In the genomic region with DNA sequence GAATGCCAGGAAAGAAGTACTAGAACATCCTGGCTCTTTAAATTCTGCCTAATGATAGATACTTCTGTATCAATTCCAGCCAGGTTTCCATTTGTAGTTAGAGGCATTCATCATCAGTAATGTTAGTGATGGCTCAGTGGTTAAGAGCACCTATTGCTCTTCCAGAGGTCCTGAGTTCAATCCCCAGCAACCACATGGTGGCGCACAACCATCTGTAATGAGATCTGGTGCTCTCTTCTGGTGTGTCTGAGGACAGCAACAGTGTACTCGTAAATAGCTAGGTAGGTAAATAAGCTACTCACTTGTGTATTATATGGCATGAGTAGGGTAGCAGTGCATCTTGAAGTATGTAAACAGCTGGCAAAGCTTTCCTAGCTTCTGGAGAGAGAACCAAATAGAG, we compare ENCODE assay signal across 39 mouse cellular contexts. TPM values are rescaled to one million over a fixed set of nuclear protein-coding genes. Genes with fewer than 3 reads are reported as not detected.
DNase-seq lines count a peak whose midpoint lies in the region; ATAC-seq and TF ChIP-seq lines count a peak whose summit lies in the region.
"Had no signal": no experiment of that assay in that cellular context is flagged by ENCODE, and none has a peak within 500 bp of the region (broad histone marks: within the 10 kb centered on the region; RNA-seq: fewer than 3 reads in every experiment).

No protein-coding gene starts in this region.

- DNase-seq in liver, postnatal 0 days: no peak
- DNase-seq in CH12.LX (ENCODE audit: extremely low read depth): no peak
- DNase-seq in right cerebral cortex, postnatal 4 days: no peak
- DNase-seq: adrenal gland, postnatal 25 days; B cell, adult 2 months; cerebellum, adult 18-20 months; gastrocnemius, postnatal 14 days; heart, postnatal 36 days; kidney, adult 18-20 months; kidney, postnatal 36 days; lung, postnatal 4 days; retina, postnatal 1 day; right cerebral cortex, postnatal 14 days; thymus, adult 18-20 months; thymus, postnatal 4 days had no signal

- no peak overlapping the region for H3K4me3 ChIP-seq in intestine, postnatal 0 days (ENCODE audit: low read depth, low read length)
- H3K4me3 ChIP-seq in intestine, embryonic 15.5 days (replicated peaks): no peak overlapping the region
- H3K4me3 ChIP-seq in liver, postnatal 0 days (ENCODE audit: low read depth, low read length): no peak overlapping the region
- no peak overlapping the region for H3K4me3 ChIP-seq in liver, embryonic 12.5 days
- no peak overlapping the region for H3K4me3 ChIP-seq in CH12.LX (replicated peaks in 1 of 3; ENCODE audit: low read depth in 2 of 3, low read length in 2 of 3, poor library complexity in 1 of 3)
- H3K4me3 ChIP-seq in E14TG2a.4 (replicated peaks; ENCODE audit: low read length): no peak overlapping the region
- H3K4me3 ChIP-seq: embryonic facial prominence, embryonic 13.5 days; forebrain, embryonic 10.5 days; heart, embryonic 10.5 days; hindbrain, embryonic 12.5 days; limb, embryonic 12.5 days; lung, embryonic 15.5 days; megakaryocyte, embryonic 14.5 days; midbrain, embryonic 12.5 days had no signal

- no peaks in the 10 kb centered on the region for H3K27me3 ChIP-seq in intestine, postnatal 0 days (replicated peaks; ENCODE audit: control insufficient read depth, insufficient read depth, low read length)
- H3K27me3 ChIP-seq in intestine, embryonic 15.5 days (replicated peaks): no peaks in the 10 kb centered on the region
- no peaks in the 10 kb centered on the region for H3K27me3 ChIP-seq in liver, postnatal 0 days (ENCODE audit: insufficient read depth, low read length)
- no peaks in the 10 kb centered on the region for H3K27me3 ChIP-seq in liver, embryonic 12.5 days (replicated peaks)
- H3K27me3 ChIP-seq in CH12.LX (replicated peaks) (no peaks in the 10 kb centered on the region), E14TG2a.4 (ENCODE audit: insufficient read depth, low read length) (no peaks in the 10 kb centered on the region)
- H3K27me3 ChIP-seq: embryonic facial prominence, embryonic 13.5 days; hindbrain, embryonic 12.5 days; limb, embryonic 12.5 days; lung, embryonic 15.5 days; megakaryocyte, embryonic 14.5 days; midbrain, embryonic 12.5 days had no signal

- no peaks in the 10 kb centered on the region for H3K79me2 ChIP-seq in CH12.LX (replicated peaks; ENCODE audit: control insufficient read depth, extremely low read depth, insufficient read depth, poor library complexity, severe bottlenecking)

- H3K4me1 ChIP-seq in intestine, postnatal 0 days (replicated peaks; ENCODE audit: control insufficient read depth, insufficient read depth, low read length): no peaks in the 10 kb centered on the region
- no peaks in the 10 kb centered on the region for H3K4me1 ChIP-seq in intestine, embryonic 15.5 days (replicated peaks)
- no peaks in the 10 kb centered on the region for H3K4me1 ChIP-seq in liver, postnatal 0 days (ENCODE audit: insufficient read depth)
- no peaks in the 10 kb centered on the region for H3K4me1 ChIP-seq in liver, embryonic 12.5 days
- no peaks in the 10 kb centered on the region for H3K4me1 ChIP-seq in CH12.LX (ENCODE audit: control insufficient read depth in 1 of 2, insufficient read depth in 2 of 2)
- peaks cover 42% of the 10 kb centered on the region for H3K4me1 ChIP-seq in E14TG2a.4 (replicated peaks; ENCODE audit: low read depth, low read length)
- H3K4me1 ChIP-seq: embryonic facial prominence, embryonic 13.5 days; forebrain, embryonic 10.5 days; heart, embryonic 10.5 days; hindbrain, embryonic 12.5 days; limb, embryonic 12.5 days; lung, embryonic 15.5 days; megakaryocyte, embryonic 14.5 days; midbrain, embryonic 12.5 days had no signal

- ATAC-seq in intestine, postnatal 0 days: no peak
- no peak for ATAC-seq in intestine, embryonic 15.5 days
- ATAC-seq in liver, postnatal 0 days: no peak
- ATAC-seq in liver, embryonic 12.5 days: no peak
- ATAC-seq: forebrain, embryonic 16.5 days had no signal

- no peak overlapping the region for H3K9ac ChIP-seq in intestine, postnatal 0 days (ENCODE audit: low read depth, low read length)
- no peak overlapping the region for H3K9ac ChIP-seq in intestine, embryonic 15.5 days
- no peak overlapping the region for H3K9ac ChIP-seq in liver, postnatal 0 days (replicated peaks)
- H3K9ac ChIP-seq in liver, embryonic 12.5 days: no peak overlapping the region
- H3K9ac ChIP-seq in CH12.LX (ENCODE audit: insufficient read depth, low read depth): no peak overlapping the region
- H3K9ac ChIP-seq: embryonic facial prominence, embryonic 13.5 days; hindbrain, embryonic 12.5 days; limb, embryonic 12.5 days; lung, embryonic 15.5 days; midbrain, embryonic 12.5 days had no signal

- 66% methylated on average over 2 of the region's 2 CpGs for WGBS in intestine, postnatal 0 days
- WGBS in intestine, embryonic 15.5 days: 66% methylated on average over 2 of the region's 2 CpGs
- WGBS in liver, postnatal 0 days (ENCODE audit: insufficient replicate concordance): 68% methylated on average over 2 of the region's 2 CpGs
- WGBS in liver, embryonic 12.5 days (ENCODE audit: insufficient replicate concordance): 67% methylated on average over 2 of the region's 2 CpGs

- no peaks in the 10 kb centered on the region for H3K9me3 ChIP-seq in intestine, postnatal 0 days (ENCODE audit: control insufficient read depth)
- H3K9me3 ChIP-seq in intestine, embryonic 15.5 days: no peaks in the 10 kb centered on the region
- no peaks in the 10 kb centered on the region for H3K9me3 ChIP-seq in liver, postnatal 0 days (ENCODE audit: low read length)
- H3K9me3 ChIP-seq in liver, embryonic 12.5 days (replicated peaks): no peaks in the 10 kb centered on the region
- no peaks in the 10 kb centered on the region for H3K9me3 ChIP-seq in CH12.LX (replicated peaks; ENCODE audit: low read length)
- H3K9me3 ChIP-seq in E14TG2a.4 (ENCODE audit: low read length): no peaks in the 10 kb centered on the region
- H3K9me3 ChIP-seq: embryonic facial prominence, embryonic 13.5 days; forebrain, embryonic 10.5 days; G1E; heart, embryonic 10.5 days; hindbrain, embryonic 12.5 days; limb, embryonic 12.5 days; lung, embryonic 15.5 days; megakaryocyte, embryonic 14.5 days; midbrain, embryonic 12.5 days had no signal

- H3K27ac ChIP-seq in intestine, postnatal 0 days (ENCODE audit: low read depth, low read length): no peak overlapping the region
- no peak overlapping the region for H3K27ac ChIP-seq in intestine, embryonic 15.5 days
- no peak overlapping the region for H3K27ac ChIP-seq in liver, postnatal 0 days (ENCODE audit: low read depth)
- H3K27ac ChIP-seq in liver, embryonic 12.5 days: no peak overlapping the region
- no peak overlapping the region for H3K27ac ChIP-seq in CH12.LX (ENCODE audit: insufficient read depth, low read depth)
- H3K27ac ChIP-seq: embryonic facial prominence, embryonic 13.5 days; forebrain, embryonic 10.5 days; heart, embryonic 10.5 days; hindbrain, embryonic 12.5 days; limb, embryonic 12.5 days; lung, embryonic 15.5 days; midbrain, embryonic 12.5 days had no signal

- in situ Hi-C loops in CH12.LX (cut with MboI; ENCODE audit: low pct_ligation_motif_present, low pct_unique_long_range_greater_than_20kb, low sequenced_read_pairs): no loop called here

- TF ChIP-seq CTCF in intestine, postnatal 0 days (IDR thresholded peaks at IDR 0.05; ENCODE audit: low read depth): peak; percentile 30; the same call in 1 of the 2 replicates
- peak; percentile 39 for TF ChIP-seq CTCF in liver, postnatal 0 days (IDR thresholded peaks at IDR 0.05; ENCODE audit: low read depth)
- TF ChIP-seq CTCF in CH12.LX (conservative IDR thresholded peaks at IDR 0.05 in 1 of 2, IDR thresholded peaks at IDR 0.05 in 1 of 2; ENCODE audit: low read depth in 2 of 2, low read length in 2 of 2) (peak in 1 of 2 experiments; percentile 71; a peak in 2 of 4 replicates), E14TG2a.4 (conservative IDR thresholded peaks at IDR 0.05; ENCODE audit: low read length) (0 out of 2 replicates have a peak, but pooled peaks have one; percentile 8)

- H3K36me3 ChIP-seq in intestine, postnatal 0 days (ENCODE audit: control insufficient read depth, insufficient read depth): no peaks in the 10 kb centered on the region
- no peaks in the 10 kb centered on the region for H3K36me3 ChIP-seq in intestine, embryonic 15.5 days
- H3K36me3 ChIP-seq in liver, postnatal 0 days (replicated peaks; ENCODE audit: insufficient read depth, low read length): no peaks in the 10 kb centered on the region
- peaks cover 42% of the 10 kb centered on the region for H3K36me3 ChIP-seq in liver, embryonic 12.5 days
- H3K36me3 ChIP-seq in CH12.LX (replicated peaks in 1 of 2; ENCODE audit: control insufficient read depth in 1 of 2, insufficient read depth in 1 of 2, low read length in 1 of 2) (no peaks in the 10 kb centered on the region), E14TG2a.4 (ENCODE audit: insufficient read depth, low read length) (peaks cover 76% of the 10 kb centered on the region)
- H3K36me3 ChIP-seq: embryonic facial prominence, embryonic 13.5 days; limb, embryonic 12.5 days; lung, embryonic 15.5 days; midbrain, embryonic 12.5 days had no signal

- no peak for TF ChIP-seq EP300 in liver, postnatal 0 days (IDR thresholded peaks at IDR 0.05; ENCODE audit: low read depth)
- no peak for TF ChIP-seq EP300 in CH12.LX (IDR thresholded peaks at IDR 0.05; ENCODE audit: low read length)

- no peak overlapping the region for H3K4me2 ChIP-seq in intestine, postnatal 0 days (replicated peaks; ENCODE audit: low read depth)
- no peak overlapping the region for H3K4me2 ChIP-seq in intestine, embryonic 15.5 days (replicated peaks)
- H3K4me2 ChIP-seq in liver, postnatal 0 days (ENCODE audit: low read depth, low read length): no peak overlapping the region
- H3K4me2 ChIP-seq in liver, embryonic 12.5 days: no peak overlapping the region
- no peak overlapping the region for H3K4me2 ChIP-seq in CH12.LX (ENCODE audit: insufficient read depth, low read depth, poor library complexity, severe bottlenecking)
- H3K4me2 ChIP-seq: embryonic facial prominence, embryonic 13.5 days; hindbrain, embryonic 12.5 days; limb, embryonic 12.5 days; lung, embryonic 15.5 days; midbrain, embryonic 12.5 days had no signal

- dilution Hi-C loops in CH12.LX (cut with MboI; ENCODE audit: extremely low pct_ligation_motif_present, extremely low pct_unique_long_range_greater_than_20kb, low sequenced_read_pairs): no loop called here

- no peak for TF ChIP-seq POLR2A in CH12.LX (IDR thresholded peaks at IDR 0.05; ENCODE audit: low read depth, low read length)

- TF ChIP-seq RAD21 in CH12.LX (IDR thresholded peaks at IDR 0.05; ENCODE audit: low read depth, low read length): peak; percentile 6

RNA-seq across cellular contexts. Expression of gene Gm26992, which starts 47.2 kb away (rescaled TPM):
- polyA plus RNA-seq in intestine, postnatal 0 days (2015; fragmentation: Nextera tagmentation; extraction: Ambion mirVana): not detected in 2 replicates
- not detected in 2 replicates for polyA plus RNA-seq in intestine, embryonic 15.5 days (2015; fragmentation: Nextera tagmentation; extraction: Ambion mirVana)
- polyA plus RNA-seq in liver, postnatal 0 days (2015; fragmentation: Nextera tagmentation; extraction: Ambion mirVana): not detected in 2 replicates
- not detected in 2 replicates for polyA plus RNA-seq in liver, embryonic 12.5 days (2016; fragmentation: Nextera tagmentation; extraction: Ambion mirVana)
- total RNA-seq in CH12.LX (2012; rRNA removed) (not detected in 2 replicates), CH12.LX (2014; rRNA removed) (not detected in 2 replicates)
- not detected in 2 replicates for polyA plus RNA-seq in CH12.LX (2012; ENCODE audit: insufficient read length, low read depth)
- total RNA-seq: adrenal gland, adult 18-20 months; adrenal gland, postnatal 25 days; common myeloid progenitor, adult 5-6 weeks; gastrocnemius, postnatal 14 days; granulocyte monocyte progenitor cell, adult 5-6 weeks; heart, postnatal 36 days; left cerebral cortex, postnatal 14 days; liver, adult 2 months; monocyte, adult 5-6 weeks had no signal
- polyA plus RNA-seq: embryonic facial prominence, embryonic 13.5 days; forebrain, embryonic 10.5 days; forebrain, embryonic 16.5 days; G1E; heart, embryonic 10.5 days; heart, embryonic 16.5 days; hindbrain, embryonic 12.5 days; kidney, embryonic 16.5 days; limb, embryonic 12.5 days; liver, adult 2 months; lung, embryonic 15.5 days; midbrain, embryonic 12.5 days; neural tube, embryonic 14.5 days; stomach, embryonic 16.5 days had no signal

RNA-seq across cellular contexts. Expression of gene Tsx, which starts 54.7 kb away (rescaled TPM):
- 0.25 and 0.58 TPM in 2 replicates for polyA plus RNA-seq in intestine, postnatal 0 days (2015; fragmentation: Nextera tagmentation; extraction: Ambion mirVana)
- polyA plus RNA-seq in intestine, embryonic 15.5 days (2015; fragmentation: Nextera tagmentation; extraction: Ambion mirVana): 0.35 and 0.36 TPM in 2 replicates
- polyA plus RNA-seq in liver, postnatal 0 days (2015; fragmentation: Nextera tagmentation; extraction: Ambion mirVana): not detected in 2 replicates
- not detected in 2 replicates for polyA plus RNA-seq in liver, embryonic 12.5 days (2016; fragmentation: Nextera tagmentation; extraction: Ambion mirVana)
- total RNA-seq in CH12.LX (2012; rRNA removed): not detected in 2 replicates
- total RNA-seq in CH12.LX (2014; rRNA removed): not detected in 2 replicates
- polyA plus RNA-seq in CH12.LX (2012; ENCODE audit: insufficient read length, low read depth): not detected in 2 replicates
- total RNA-seq: adrenal gland, postnatal 25 days; common myeloid progenitor, adult 5-6 weeks; G1E; gastrocnemius, postnatal 14 days; granulocyte monocyte progenitor cell, adult 5-6 weeks; heart, postnatal 36 days; liver, adult 2 months; monocyte, adult 5-6 weeks had no signal
- polyA plus RNA-seq: G1E; heart, embryonic 10.5 days; heart, embryonic 16.5 days; hindbrain, embryonic 12.5 days; liver, adult 2 months had no signal
